Comparison of ENCODE assay signal across 33 mouse cellular contexts in genomic region chr6:95587108-95587796, GRCm38 (mm10).
A peak's percentile ranks its signal among the peaks of the same experiment; 100 is the strongest.
DNase-seq lines count a peak whose midpoint lies in the region; ATAC-seq lines count a peak whose summit lies in the region.
"Had no signal": no experiment of that assay in that cellular context is flagged by ENCODE, and none has a peak within 500 bp of the region (broad histone marks: within the 10 kb centered on the region; RNA-seq: fewer than 3 reads in every experiment).

No protein-coding gene starts in this region.

- no peaks in the 10 kb centered on the region for H3K9me3 ChIP-seq in forebrain, embryonic 15.5 days
- no peaks in the 10 kb centered on the region; the same call in 1 of the 2 replicates for H3K9me3 ChIP-seq in forebrain, embryonic 11.5 days (ENCODE audit: control insufficient read depth, low read length)
- H3K9me3 ChIP-seq: neural tube, embryonic 13.5 days had no signal

- intact Hi-C loops in left cerebral cortex, postnatal 4 days (cut with DNase I), result no loop called here

- H3K36me3 ChIP-seq in forebrain, embryonic 15.5 days, result no peaks in the 10 kb centered on the region
- H3K36me3 ChIP-seq in forebrain, embryonic 11.5 days (ENCODE audit: control insufficient read depth, insufficient read depth, low read length), result no peaks in the 10 kb centered on the region
- H3K36me3 ChIP-seq: neural tube, embryonic 13.5 days had no signal

- no peaks in the 10 kb centered on the region for H3K27me3 ChIP-seq in forebrain, embryonic 15.5 days
- no peaks in the 10 kb centered on the region for H3K27me3 ChIP-seq in forebrain, embryonic 11.5 days (ENCODE audit: control insufficient read depth, insufficient read depth, low read length)
- H3K27me3 ChIP-seq: heart, embryonic 12.5 days; neural tube, embryonic 13.5 days had no signal

- 0 out of 2 replicates have a peak overlapping the region, but pooled peaks have one; percentile 34 for H3K27ac ChIP-seq in forebrain, embryonic 15.5 days (replicated peaks)
- no peak overlapping the region for H3K27ac ChIP-seq in forebrain, embryonic 11.5 days (ENCODE audit: low read depth, low read length)
- H3K27ac ChIP-seq: hindbrain, embryonic 14.5 days; liver, embryonic 14.5 days; macrophage; neural tube, embryonic 13.5 days had no signal

- DNase-seq in forebrain, embryonic 11.5 days (ENCODE audit: low spot score), result no peak
- DNase-seq in left cerebral cortex, postnatal 4 days, result peak; percentile 30
- DNase-seq in left cerebral cortex, adult 11 months (ENCODE audit: low spot score), result no peak
- peak; percentile 12 for DNase-seq in brain, adult 2 months (ENCODE audit: low read depth, low spot score)
- DNase-seq in fat pad, adult 2 months (ENCODE audit: extremely low read depth, low read depth, low spot score), result peak; percentile 19
- DNase-seq in urinary bladder, adult 2 months (ENCODE audit: low spot score), result no peak
- DNase-seq: adrenal gland, adult 2 months; adrenal gland, postnatal 36 days; B cell, adult 2 months; cerebellum, adult 8-10 months; gastrocnemius, postnatal 25 days; heart, adult 18-20 months; heart, postnatal 4 days; kidney, adult 11 months; kidney, postnatal 14 days; layer of hippocampus, postnatal 36 days; liver; lung, adult 2 months; lung, postnatal 10 days; right cerebral cortex, postnatal 14 days; thymus, adult 18-20 months; thymus, postnatal 36 days had no signal

- H3K4me3 ChIP-seq in forebrain, embryonic 15.5 days, result no peak overlapping the region
- no peak overlapping the region for H3K4me3 ChIP-seq in forebrain, embryonic 11.5 days (ENCODE audit: low read depth, low read length)
- H3K4me3 ChIP-seq: erythroblast, embryonic 14.5 days; heart, embryonic 12.5 days; myocyte; neural tube, embryonic 13.5 days had no signal

- no peak overlapping the region for H3K4me2 ChIP-seq in forebrain, embryonic 15.5 days (replicated peaks)
- H3K4me2 ChIP-seq in forebrain, embryonic 11.5 days (ENCODE audit: low read depth, low read length, severe bottlenecking), result no peak overlapping the region
- H3K4me2 ChIP-seq: heart, embryonic 12.5 days; hindbrain, embryonic 14.5 days; neural tube, embryonic 13.5 days had no signal

- ATAC-seq in forebrain, embryonic 15.5 days (replicated peaks), result peak; percentile 72
- ATAC-seq in forebrain, embryonic 11.5 days (replicated peaks; ENCODE audit: low FRiP score), result no peak
- ATAC-seq: activated CD4-positive, CD25-positive, alpha-beta regulatory T cell, adult 4 months; inflammation-experienced regulatory T-cells, adult 6 months; midbrain, embryonic 16.5 days had no signal

- WGBS in forebrain, embryonic 15.5 days, result 31% methylated on average over 6 of the region's 6 CpGs
- 85% methylated on average over 6 of the region's 6 CpGs for WGBS in forebrain, embryonic 11.5 days

- H3K4me1 ChIP-seq in forebrain, embryonic 15.5 days, result peaks cover 16% of the 10 kb centered on the region
- no peaks in the 10 kb centered on the region for H3K4me1 ChIP-seq in forebrain, embryonic 11.5 days (replicated peaks; ENCODE audit: control insufficient read depth, insufficient read depth, low read length)
- H3K4me1 ChIP-seq: heart, embryonic 12.5 days had no signal

- H3K9ac ChIP-seq in forebrain, embryonic 15.5 days (replicated peaks), result no peak overlapping the region
- H3K9ac ChIP-seq in forebrain, embryonic 11.5 days (ENCODE audit: low read length), result no peak overlapping the region
- H3K9ac ChIP-seq: heart, embryonic 12.5 days; hindbrain, embryonic 14.5 days; liver, embryonic 14.5 days; neural tube, embryonic 13.5 days had no signal

Comparison
In these comparisons a context has a peak if more than half of its experiments do, and no peak if none do; other contexts are left out.
1. DNase-seq: peak in left cerebral cortex, postnatal 4 days (single experiment), brain, adult 2 months (single experiment) and fat pad, adult 2 months (single experiment); none in forebrain, embryonic 11.5 days (single experiment), left cerebral cortex, adult 11 months (single experiment) and urinary bladder, adult 2 months (single experiment).